Mouse (Mus musculus) layer of hippocampus, adult 8-10 months (tissue): ENCODE measurements at regions not wholly inside any gene's neighbourhood (a gene's known extent, or its start where the extent isn't known, plus 50 kb on each side); places are given as distances from the start of the nearest gene placed in this dataset.
"Not testable (repeated sequence)": the region's sequence is repeated elsewhere in the genome, so short reads cannot be mapped to it uniquely, and the experiment has no call there.

Source experiments
- DNase-seq, 2 experiments: peaks; one replicate each; pipeline ENCODE4 v3.0.0; 2022; ENCODE audit warnings: low spot score in 2 of 2

GRCm38 (mm10) chr10:70866737-70867136 is 211.0 kb upstream of the Phyhipl start:
- DNase-seq, result no peak

GRCm38 (mm10) chr10:70864650-70865049 is 208.9 kb upstream of the Phyhipl start:
- no peak for DNase-seq

- DNase-seq, result no peak
Observed at GRCm38 (mm10) chr10:70862022-70862335, 206.2 kb upstream of the Phyhipl start.

DNA sequence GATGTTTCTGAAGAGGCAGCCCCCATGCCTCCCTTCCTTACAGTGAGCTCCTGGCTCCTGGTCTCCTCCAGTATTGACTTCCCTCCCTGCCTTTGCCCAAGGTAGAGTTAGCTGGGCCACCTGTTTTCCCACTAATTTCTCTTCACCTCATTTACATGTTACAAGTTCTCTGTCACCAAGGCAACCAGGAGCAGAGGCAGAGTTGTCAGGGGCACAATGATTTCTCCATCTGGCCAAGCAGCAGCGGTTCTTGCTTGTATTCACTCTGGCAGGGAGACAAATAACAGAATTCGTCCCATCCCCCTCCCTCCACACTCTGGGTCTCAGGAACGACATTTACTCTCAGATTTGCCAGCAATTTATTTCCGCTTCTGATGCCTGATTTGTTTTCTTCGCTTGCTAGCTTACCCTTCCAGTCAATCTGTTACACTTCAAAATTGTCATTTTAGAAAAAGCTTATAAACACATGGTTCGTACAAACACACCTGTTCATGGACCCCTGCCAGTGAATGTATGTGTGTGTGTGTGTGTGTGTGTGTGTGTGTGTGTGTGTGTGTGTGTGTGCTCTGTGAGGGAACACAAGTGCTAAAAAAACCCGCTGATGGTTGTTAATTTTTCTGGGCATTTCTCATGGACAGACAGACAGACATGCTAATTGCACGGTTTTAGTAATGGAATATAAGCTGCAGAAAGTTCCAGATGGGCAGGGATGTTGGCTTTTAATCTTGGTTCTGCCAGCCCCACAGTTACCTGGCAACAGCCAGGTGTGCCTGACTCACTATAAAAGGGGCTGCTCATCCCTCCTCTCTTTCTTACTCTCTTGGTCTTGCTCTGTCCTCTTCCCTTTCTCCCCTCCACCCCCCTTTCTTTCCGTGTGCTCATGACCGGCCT is 205.6 kb upstream of the Phyhipl start:
- peak; percentile 42 to 62 for DNase-seq

DNA sequence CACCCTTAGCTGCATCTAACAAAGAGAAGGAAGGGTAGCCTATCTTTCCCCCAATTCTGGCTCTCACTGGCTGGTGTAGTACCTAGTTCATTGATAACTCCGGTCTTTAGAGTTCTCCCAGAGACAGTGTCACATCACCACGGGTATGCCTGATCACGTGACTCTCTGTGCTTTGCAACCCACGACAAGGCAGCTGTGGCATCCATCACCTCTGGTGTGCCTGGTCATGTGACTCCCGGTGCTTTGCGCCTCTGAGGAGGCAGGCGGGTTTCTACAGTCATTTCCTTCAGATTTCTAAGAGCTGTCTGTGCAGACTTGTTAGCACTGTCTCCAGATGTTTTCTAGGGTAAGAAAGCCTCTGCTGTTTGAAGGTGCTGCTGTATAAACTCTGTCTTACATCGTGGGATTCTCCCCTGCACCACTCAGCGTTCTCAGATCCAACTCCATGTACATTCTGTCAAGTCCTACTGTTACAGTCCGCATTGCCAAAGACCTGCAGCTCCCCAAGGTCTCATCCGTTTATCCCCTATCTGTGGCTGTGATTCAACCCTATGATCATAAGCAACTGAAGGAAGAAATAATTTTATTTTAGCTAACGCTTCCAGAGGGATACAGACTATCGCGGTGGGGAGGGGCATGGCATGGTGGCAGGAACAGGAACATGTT is 201.5 kb upstream of the Phyhipl start:
- no peak for DNase-seq

GRCm38 (mm10) chr10:70855948-70856347 is 200.2 kb upstream of the Phyhipl start:
- peak in 1 of 2 experiments; percentile 16 for DNase-seq

DNA sequence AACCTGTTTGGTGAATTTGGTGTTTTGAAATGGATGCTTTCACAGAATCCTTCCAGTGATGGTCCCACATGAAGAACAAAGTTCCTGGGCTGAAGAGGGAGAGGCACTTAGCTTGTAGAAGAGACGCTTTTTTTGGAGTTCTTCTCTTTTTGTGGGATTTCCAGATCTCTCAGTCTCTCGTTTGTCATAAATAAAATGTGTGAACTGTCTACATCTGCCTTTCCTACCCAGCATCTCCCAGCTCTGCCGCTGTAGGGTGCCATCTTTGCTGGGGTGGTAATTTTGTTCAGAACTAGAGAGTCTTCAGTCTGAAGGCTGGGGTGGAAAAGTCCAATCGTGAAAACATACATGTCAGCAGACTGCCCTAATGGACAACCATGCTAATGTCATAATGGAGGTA is 197.8 kb upstream of the Phyhipl start:
- DNase-seq, result no peak

- no peak for DNase-seq
Observed at GRCm38 (mm10) chr10:70848141-70848540, 192.4 kb upstream of the Phyhipl start.

DNA sequence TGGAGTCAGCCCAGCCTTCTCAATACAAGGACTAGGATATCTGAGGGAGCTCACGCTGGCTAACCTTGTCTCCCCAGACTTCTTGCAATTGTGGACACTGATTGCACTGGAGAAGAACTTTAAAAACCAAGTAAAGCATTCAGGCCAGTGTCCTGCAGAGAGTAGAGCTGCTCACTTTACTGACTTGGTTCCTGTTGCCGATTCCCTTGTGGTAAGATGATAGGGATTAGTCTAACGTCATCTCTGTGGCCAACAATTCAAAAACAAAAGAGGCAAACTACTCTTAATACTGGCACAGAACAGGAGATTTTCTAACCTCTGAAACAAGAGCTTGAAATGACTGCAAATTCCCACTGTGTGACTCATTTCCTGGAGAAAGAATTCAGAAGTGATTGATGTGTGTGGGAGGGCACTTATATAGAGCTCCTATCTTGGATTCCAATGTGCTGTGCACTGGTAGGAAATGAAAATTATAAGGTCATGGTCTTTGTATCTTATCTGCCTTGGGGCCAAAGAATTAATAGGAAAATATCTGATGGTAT is 191.6 kb upstream of the Phyhipl start:
- DNase-seq, result no peak

DNA sequence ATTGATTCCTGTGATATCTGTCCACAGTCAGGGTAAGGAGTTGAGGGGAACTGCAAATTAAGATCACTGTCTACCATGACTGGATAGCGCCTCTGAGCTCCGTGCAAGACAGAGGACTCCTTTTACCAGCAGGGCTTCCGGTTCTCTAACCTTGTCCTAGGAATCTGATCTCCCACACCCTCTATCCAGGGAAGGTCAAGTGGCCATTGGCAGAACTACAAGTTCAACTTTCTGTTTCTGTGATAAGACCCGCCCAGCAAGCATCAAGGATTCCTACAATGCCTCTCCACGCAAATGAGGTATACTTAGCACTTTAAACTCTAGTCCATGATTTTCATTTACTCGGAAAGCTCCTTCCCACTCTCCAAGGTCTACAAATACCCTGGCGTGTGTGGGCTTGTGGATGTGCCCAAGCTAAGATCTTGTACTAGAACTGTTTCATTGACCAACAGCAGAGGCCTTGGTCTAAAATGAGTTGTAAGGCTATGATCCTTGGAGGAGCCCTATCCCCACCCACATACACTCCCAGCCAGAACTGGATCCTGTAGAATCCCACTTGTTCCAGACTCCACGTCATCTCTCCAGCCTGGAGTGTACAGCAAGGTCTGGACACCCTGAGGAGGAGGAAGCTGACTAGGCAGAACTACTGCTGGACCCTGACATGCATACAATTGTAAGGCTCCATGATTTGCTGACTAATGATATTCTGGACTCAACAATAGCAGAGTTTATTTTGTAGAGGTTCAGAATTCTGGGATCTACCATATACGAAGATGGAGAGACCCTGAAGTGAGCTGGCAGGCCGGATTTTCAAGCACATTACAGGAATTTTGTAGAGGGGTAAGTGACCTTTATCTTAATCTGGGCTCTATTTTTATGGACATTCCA is 190.8 kb upstream of the Phyhipl start:
- no peak for DNase-seq

DNA sequence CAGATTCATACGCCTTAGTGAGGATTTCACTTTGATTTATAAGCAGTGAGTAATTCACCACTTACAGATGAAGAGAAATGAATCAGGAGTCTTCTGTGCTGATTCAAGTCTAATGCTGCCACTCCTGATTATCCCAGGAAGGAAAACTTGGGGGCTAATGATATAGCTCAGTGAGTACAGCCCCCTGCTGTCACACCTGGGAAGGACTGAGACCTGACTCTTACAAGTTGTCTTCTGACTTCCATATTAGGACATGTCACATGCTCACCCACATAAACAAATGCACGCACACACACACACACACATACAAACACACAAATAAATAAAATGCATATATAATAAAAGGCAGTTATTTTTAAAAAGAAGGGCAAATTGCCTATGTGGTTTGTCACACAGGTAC is 188.1 kb upstream of the Phyhipl start:
- no peak for DNase-seq

DNA sequence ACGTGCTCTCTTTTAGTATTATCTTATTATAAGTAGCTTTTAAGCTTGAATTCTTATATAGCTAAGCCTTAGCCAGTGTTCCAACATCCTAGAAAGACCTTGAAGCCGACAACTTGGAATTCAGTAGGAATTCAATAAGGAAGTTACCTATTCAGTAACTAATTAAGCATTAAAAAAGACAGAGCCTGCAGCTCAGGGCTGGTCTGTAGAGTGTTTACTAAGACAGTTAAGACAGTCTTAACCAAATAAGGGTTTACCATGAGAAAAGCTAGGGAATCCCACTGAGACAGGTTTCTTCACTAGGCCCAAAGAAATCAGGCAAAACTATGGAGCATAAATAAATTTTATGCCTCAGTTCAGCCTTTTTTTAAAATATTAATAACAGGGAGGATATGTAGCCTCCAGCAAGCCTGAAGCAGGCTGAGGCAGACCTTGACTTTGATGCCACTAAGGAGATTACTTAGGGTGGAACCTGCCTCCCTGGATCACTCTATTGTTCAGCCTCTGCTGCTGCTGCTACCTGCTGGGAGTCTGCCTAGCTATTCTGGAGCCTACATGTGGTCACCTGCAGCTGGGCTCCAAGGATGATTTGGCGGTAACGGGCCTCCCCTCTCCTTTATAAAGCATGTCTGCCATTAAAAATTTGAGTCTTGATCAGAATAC is 186.5 kb upstream of the Phyhipl start:
- no peak for DNase-seq

DNA sequence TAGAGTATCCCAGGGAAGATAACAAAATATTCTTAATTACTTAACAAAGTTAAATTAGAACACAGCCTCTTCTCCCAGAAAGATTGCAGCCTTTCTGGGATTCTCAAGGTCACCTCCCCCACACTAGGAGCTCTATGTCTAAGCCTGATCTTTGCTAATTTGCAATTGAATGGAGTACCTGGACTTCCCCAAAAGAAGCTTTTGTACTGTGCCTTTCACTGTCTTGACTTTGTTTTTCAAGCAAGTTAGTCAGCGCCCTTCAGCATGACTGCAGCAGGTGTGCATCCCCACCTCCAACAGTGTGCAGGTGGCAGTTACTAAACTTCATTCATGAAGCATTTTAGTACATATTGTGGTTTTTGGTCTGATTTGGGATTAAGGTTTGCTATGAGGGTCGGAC is 185.4 kb upstream of the Phyhipl start:
- DNase-seq, result not testable (repeated sequence)

DNA sequence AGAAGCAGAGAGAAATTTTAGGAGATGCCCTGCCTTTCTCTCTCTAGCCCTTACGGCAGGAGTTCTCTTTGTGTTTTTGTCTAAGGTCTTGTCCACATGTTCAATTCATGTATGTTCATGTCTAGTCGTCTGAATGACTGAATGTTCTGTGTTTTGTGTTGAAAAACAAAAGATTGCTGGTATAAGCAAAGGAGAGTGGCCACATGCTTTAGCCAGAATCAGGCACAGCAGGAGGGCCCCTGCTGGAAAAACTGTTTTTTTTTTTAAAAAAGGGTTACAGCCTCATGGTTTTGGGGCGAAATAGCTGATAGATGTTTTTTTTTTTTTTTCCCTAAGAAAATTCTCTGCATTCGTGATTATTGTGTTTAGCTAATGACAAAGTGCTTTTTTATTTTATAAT is 182.4 kb upstream of the Phyhipl start:
- DNase-seq, result no peak

- DNase-seq, result no peak
Observed at GRCm38 (mm10) chr10:70837326-70837725, 181.6 kb upstream of the Phyhipl start.

DNA sequence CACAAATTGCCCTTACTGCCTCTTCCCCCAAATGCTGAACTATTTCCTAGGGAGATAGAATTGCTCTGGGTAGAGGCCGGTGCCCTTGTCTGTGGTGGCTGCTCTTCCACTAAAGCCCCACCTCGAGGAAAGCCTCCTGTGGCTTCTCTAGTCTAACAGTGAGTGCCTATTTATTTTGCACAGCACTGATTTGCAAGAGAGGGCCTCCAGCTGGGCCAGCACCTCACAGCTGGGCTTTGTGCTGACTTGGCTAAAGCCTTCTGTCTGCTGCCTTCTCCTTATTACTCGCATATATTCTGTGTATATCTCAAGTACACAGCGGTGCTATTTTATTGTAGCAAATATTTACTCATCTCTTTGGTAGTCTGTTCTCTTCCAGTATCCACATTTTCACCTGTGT is 176.9 kb upstream of the Phyhipl start:
- DNase-seq, result no peak

GRCm38 (mm10) chr10:70828217-70828616 is 172.5 kb upstream of the Phyhipl start:
- no peak for DNase-seq

GRCm38 (mm10) chr10:70827522-70827921 is 171.8 kb upstream of the Phyhipl start:
- DNase-seq, result not testable (repeated sequence)

GRCm38 (mm10) chr10:70826706-70827105 is 170.9 kb upstream of the Phyhipl start:
- no peak for DNase-seq

DNA sequence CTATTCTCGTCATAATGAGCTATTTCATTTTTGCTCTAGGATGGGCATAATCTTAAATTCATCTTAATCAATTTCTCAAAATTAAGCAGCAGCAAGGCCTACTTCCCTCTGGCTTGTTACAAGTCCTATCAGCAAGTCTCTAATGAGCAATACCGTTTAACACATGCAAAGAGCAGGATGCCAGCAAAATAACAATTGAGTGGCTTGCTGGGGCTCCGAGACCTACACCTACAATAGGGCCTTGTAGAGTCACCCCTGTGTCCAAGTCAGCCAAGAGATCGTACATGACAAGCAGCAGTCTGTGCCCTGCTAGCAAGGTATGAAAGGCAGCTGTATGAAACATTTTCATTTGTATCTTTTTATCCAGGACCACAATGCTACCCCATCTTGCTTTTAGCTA is 169.7 kb upstream of the Phyhipl start:
- no peak for DNase-seq

- no peak for DNase-seq
Observed at GRCm38 (mm10) chr10:70824461-70824860, 168.7 kb upstream of the Phyhipl start.
